Mouse (Mus musculus): ENCODE measurements around the gene Smco2. TPM values are rescaled to one million over a fixed set of nuclear protein-coding genes. Genes with fewer than 3 reads are reported as not detected.
A peak's percentile ranks its signal among the peaks of the same experiment; 100 is the strongest.

The Smco2 gene
- polyA plus RNA-seq, 1 experiment from 2014 or later, result not detected

GRCm38 (mm10) chr6:146884171-146884570, 34.3 kb downstream of the Smco2 start:
- Histone ChIP-seq H3K9ac (ENCODE audit: low read depth, low read length) (no peak overlapping the region), H3K4me1 (ENCODE audit: control insufficient read depth, low read depth, low read length) (peaks cover 2% of the 10 kb centered on the region), H3K27ac (ENCODE audit: low read length) (no peak overlapping the region), H3K9me3 (replicated peaks; ENCODE audit: control insufficient read depth, low read length) (no peaks in the 10 kb centered on the region), H3K4me2 (ENCODE audit: low read depth, low read length) (no peak overlapping the region), H3K27me3 (ENCODE audit: control insufficient read depth, insufficient read depth, low read depth, low read length) (no peaks in the 10 kb centered on the region), H3K4me3 (ENCODE audit: low read depth, low read length) (no peak overlapping the region), H3K36me3 (ENCODE audit: control insufficient read depth, insufficient read depth) (no peaks in the 10 kb centered on the region)
- ATAC-seq (ENCODE audit: low read depth), result no peak
- 60% methylated on average over 3 of the region's 3 CpGs for WGBS (ENCODE audit: insufficient replicate concordance)

- no peaks in the 10 kb centered on the region for H3K9me3 ChIP-seq (replicated peaks; ENCODE audit: control insufficient read depth, low read length)
- WGBS (ENCODE audit: insufficient replicate concordance), result 37% methylated on average over 4 of the region's 4 CpGs
Observed at GRCm38 (mm10) chr6:146884851-146885250, 34.9 kb downstream of the Smco2 start.

GRCm38 (mm10) chr6:146887958-146888659, 38.2 kb downstream of the Smco2 start, which contains the start of gene Ppfibp1:
TSS of gene Ppfibp1 (plus strand) at chr6:146888487.
- peak within 1 kb of the TSS; percentile 74 for H3K9ac ChIP-seq (ENCODE audit: low read depth, low read length)
- H3K4me3 ChIP-seq (ENCODE audit: low read depth, low read length), result peak within 1 kb of the TSS; percentile 73
- peak within 1 kb of the TSS; percentile 86 for H3K4me2 ChIP-seq (ENCODE audit: low read depth, low read length)
- ATAC-seq (ENCODE audit: low read depth), result peak; percentile 95
- H3K9me3 ChIP-seq (replicated peaks; ENCODE audit: control insufficient read depth, low read length), result no peaks in the 10 kb centered on the region
- no peaks in the 10 kb centered on the region for H3K27me3 ChIP-seq (ENCODE audit: control insufficient read depth, insufficient read depth, low read depth, low read length)
- peaks cover 2% of the 10 kb centered on the region for H3K4me1 ChIP-seq (ENCODE audit: control insufficient read depth, low read depth, low read length)
- no peaks in the 10 kb centered on the region for H3K36me3 ChIP-seq (ENCODE audit: control insufficient read depth, insufficient read depth)
- H3K27ac ChIP-seq (ENCODE audit: low read length), result peak within 1 kb of the TSS; percentile 73
- under 1% methylated on average over 74 of the region's 80 CpGs for WGBS (ENCODE audit: insufficient replicate concordance)

More at GRCm38 (mm10) chr6:146884851-146885250, 34.9 kb downstream of the Smco2 start:
- Histone ChIP-seq H3K9ac (ENCODE audit: low read depth, low read length) (no peak overlapping the region), H3K27ac (ENCODE audit: low read length) (no peak overlapping the region), H3K4me2 (ENCODE audit: low read depth, low read length) (no peak overlapping the region), H3K36me3 (ENCODE audit: control insufficient read depth, insufficient read depth) (no peaks in the 10 kb centered on the region), H3K4me1 (ENCODE audit: control insufficient read depth, low read depth, low read length) (peaks cover 2% of the 10 kb centered on the region), H3K27me3 (ENCODE audit: control insufficient read depth, insufficient read depth, low read depth, low read length) (no peaks in the 10 kb centered on the region), H3K4me3 (ENCODE audit: low read depth, low read length) (no peak overlapping the region)
- no peak for ATAC-seq (ENCODE audit: low read depth)

GRCm38 (mm10) chr6:146888660-146889490, 39.0 kb downstream of the Smco2 start:
- Histone ChIP-seq H3K4me3 (ENCODE audit: low read depth, low read length) (peak overlapping the region; percentile 73), H3K9ac (ENCODE audit: low read depth, low read length) (peak overlapping the region; percentile 73), H3K4me2 (ENCODE audit: low read depth, low read length) (peak overlapping the region; percentile 86), H3K4me1 (ENCODE audit: control insufficient read depth, low read depth, low read length) (peaks cover 2% of the 10 kb centered on the region), H3K36me3 (ENCODE audit: control insufficient read depth, insufficient read depth) (no peaks in the 10 kb centered on the region), H3K9me3 (replicated peaks; ENCODE audit: control insufficient read depth, low read length) (no peaks in the 10 kb centered on the region), H3K27ac (ENCODE audit: low read length) (peak overlapping the region; percentile 73), H3K27me3 (ENCODE audit: control insufficient read depth, insufficient read depth, low read depth, low read length) (no peaks in the 10 kb centered on the region)
- 10% methylated on average over 26 of the region's 26 CpGs for WGBS (ENCODE audit: insufficient replicate concordance)
- peak; percentile 28 for ATAC-seq (ENCODE audit: low read depth)

- no peak overlapping the region for H3K27ac ChIP-seq (ENCODE audit: low read length)
- H3K4me3 ChIP-seq (ENCODE audit: low read depth, low read length), result no peak overlapping the region
- 53% methylated on average over 2 of the region's 2 CpGs for WGBS (ENCODE audit: insufficient replicate concordance)
Observed at GRCm38 (mm10) chr6:146890215-146890614, 40.3 kb downstream of the Smco2 start.

GRCm38 (mm10) chr6:146890633-146891032, 40.7 kb downstream of the Smco2 start:
- no peak overlapping the region for H3K27ac ChIP-seq (ENCODE audit: low read length)
- no peaks in the 10 kb centered on the region for H3K36me3 ChIP-seq (ENCODE audit: control insufficient read depth, insufficient read depth)
- ATAC-seq (ENCODE audit: low read depth), result no peak
- H3K27me3 ChIP-seq (ENCODE audit: control insufficient read depth, insufficient read depth, low read depth, low read length), result no peaks in the 10 kb centered on the region
- H3K4me1 ChIP-seq (ENCODE audit: control insufficient read depth, low read depth, low read length), result peaks cover 2% of the 10 kb centered on the region
- no peak overlapping the region; the same call in 1 of the 2 replicates for H3K4me3 ChIP-seq (ENCODE audit: low read depth, low read length)
- peak overlapping the region; percentile 7 for H3K4me2 ChIP-seq (ENCODE audit: low read depth, low read length)
- no peak overlapping the region for H3K9ac ChIP-seq (ENCODE audit: low read depth, low read length)
- no peaks in the 10 kb centered on the region for H3K9me3 ChIP-seq (replicated peaks; ENCODE audit: control insufficient read depth, low read length)

More at GRCm38 (mm10) chr6:146890215-146890614, 40.3 kb downstream of the Smco2 start:
- no peaks in the 10 kb centered on the region for H3K9me3 ChIP-seq (replicated peaks; ENCODE audit: control insufficient read depth, low read length)
- no peak overlapping the region for H3K9ac ChIP-seq (ENCODE audit: low read depth, low read length)
- peak overlapping the region; percentile 7; the same call in 1 of the 2 replicates for H3K4me2 ChIP-seq (ENCODE audit: low read depth, low read length)
- H3K36me3 ChIP-seq (ENCODE audit: control insufficient read depth, insufficient read depth), result no peaks in the 10 kb centered on the region
- H3K4me1 ChIP-seq (ENCODE audit: control insufficient read depth, low read depth, low read length), result peaks cover 2% of the 10 kb centered on the region
- ATAC-seq (ENCODE audit: low read depth), result no peak
- no peaks in the 10 kb centered on the region for H3K27me3 ChIP-seq (ENCODE audit: control insufficient read depth, insufficient read depth, low read depth, low read length)

- no peak overlapping the region for H3K27ac ChIP-seq (ENCODE audit: low read length)
- ATAC-seq (ENCODE audit: low read depth), result no peak
- WGBS (ENCODE audit: insufficient replicate concordance), result 52% methylated on average over 2 of the region's 2 CpGs
- no peaks in the 10 kb centered on the region for H3K27me3 ChIP-seq (ENCODE audit: control insufficient read depth, insufficient read depth, low read depth, low read length)
- H3K4me3 ChIP-seq (ENCODE audit: low read depth, low read length), result no peak overlapping the region
- no peaks in the 10 kb centered on the region for H3K9me3 ChIP-seq (replicated peaks; ENCODE audit: control insufficient read depth, low read length)
- no peak overlapping the region for H3K9ac ChIP-seq (ENCODE audit: low read depth, low read length)
- H3K4me2 ChIP-seq (ENCODE audit: low read depth, low read length), result no peak overlapping the region
- H3K4me1 ChIP-seq (ENCODE audit: control insufficient read depth, low read depth, low read length), result no peaks in the 10 kb centered on the region
- no peaks in the 10 kb centered on the region for H3K36me3 ChIP-seq (ENCODE audit: control insufficient read depth, insufficient read depth)
Observed at GRCm38 (mm10) chr6:146893890-146894289, 44.0 kb downstream of the Smco2 start.

GRCm38 (mm10) chr6:146898709-146899108, 48.8 kb downstream of the Smco2 start:
- Histone ChIP-seq H3K36me3 (ENCODE audit: control insufficient read depth, insufficient read depth) (no peaks in the 10 kb centered on the region), H3K27ac (ENCODE audit: low read length) (no peak overlapping the region), H3K4me1 (ENCODE audit: control insufficient read depth, low read depth, low read length) (no peaks in the 10 kb centered on the region), H3K4me3 (ENCODE audit: low read depth, low read length) (no peak overlapping the region), H3K27me3 (ENCODE audit: control insufficient read depth, insufficient read depth, low read depth, low read length) (no peaks in the 10 kb centered on the region), H3K9ac (ENCODE audit: low read depth, low read length) (no peak overlapping the region), H3K9me3 (replicated peaks; ENCODE audit: control insufficient read depth, low read length) (no peaks in the 10 kb centered on the region), H3K4me2 (ENCODE audit: low read depth, low read length) (no peak overlapping the region)
- WGBS (ENCODE audit: insufficient replicate concordance), result 70% methylated on average over 6 of the region's 6 CpGs
- no peak for ATAC-seq (ENCODE audit: low read depth)

- WGBS (ENCODE audit: insufficient replicate concordance), result 55% methylated on average over 2 of the region's 2 CpGs
- H3K4me2 ChIP-seq (ENCODE audit: low read depth, low read length), result no peak overlapping the region
- H3K4me1 ChIP-seq (ENCODE audit: control insufficient read depth, low read depth, low read length), result no peaks in the 10 kb centered on the region; the same call in 1 of the 2 replicates
- no peak overlapping the region for H3K4me3 ChIP-seq (ENCODE audit: low read depth, low read length)
- H3K27me3 ChIP-seq (ENCODE audit: control insufficient read depth, insufficient read depth, low read depth, low read length), result no peaks in the 10 kb centered on the region
- H3K36me3 ChIP-seq (ENCODE audit: control insufficient read depth, insufficient read depth), result no peaks in the 10 kb centered on the region
- no peak overlapping the region for H3K9ac ChIP-seq (ENCODE audit: low read depth, low read length)
- no peaks in the 10 kb centered on the region for H3K9me3 ChIP-seq (replicated peaks; ENCODE audit: control insufficient read depth, low read length)
- ATAC-seq (ENCODE audit: low read depth), result no peak
- no peak overlapping the region for H3K27ac ChIP-seq (ENCODE audit: low read length)
Observed at GRCm38 (mm10) chr6:146899647-146900046, 49.7 kb downstream of the Smco2 start.

Data from liver, embryonic 16.5 days (tissue).